Mouse (Mus musculus) layer of hippocampus, postnatal 14 days (tissue): ENCODE measurements around the gene Sema3b. TPM values are rescaled to one million over a fixed set of nuclear protein-coding genes. Genes with fewer than 3 reads are reported as not detected.
A peak's percentile ranks its signal among the peaks of the same experiment; 100 is the strongest.
"Not testable (repeated sequence)": the region's sequence is repeated elsewhere in the genome, so short reads cannot be mapped to it uniquely, and the experiment has no call there.

Experiments used
- DNase-seq, 2 experiments: peaks; one replicate each; pipeline ENCODE4 v3.0.0; 2021 to 2022; ENCODE audit warnings: low spot score in 2 of 2, mixed read lengths in 1 of 2
- total RNA-seq, 2 experiments: library from RNA; stranded (reverse); gene quantifications; 2 replicates each; pipeline ENCODE4 v1.2.3; 2021

The Sema3b gene
- total RNA-seq, 2 experiments from 2014 or later, result 2.0 to 4.9 TPM

DNA sequence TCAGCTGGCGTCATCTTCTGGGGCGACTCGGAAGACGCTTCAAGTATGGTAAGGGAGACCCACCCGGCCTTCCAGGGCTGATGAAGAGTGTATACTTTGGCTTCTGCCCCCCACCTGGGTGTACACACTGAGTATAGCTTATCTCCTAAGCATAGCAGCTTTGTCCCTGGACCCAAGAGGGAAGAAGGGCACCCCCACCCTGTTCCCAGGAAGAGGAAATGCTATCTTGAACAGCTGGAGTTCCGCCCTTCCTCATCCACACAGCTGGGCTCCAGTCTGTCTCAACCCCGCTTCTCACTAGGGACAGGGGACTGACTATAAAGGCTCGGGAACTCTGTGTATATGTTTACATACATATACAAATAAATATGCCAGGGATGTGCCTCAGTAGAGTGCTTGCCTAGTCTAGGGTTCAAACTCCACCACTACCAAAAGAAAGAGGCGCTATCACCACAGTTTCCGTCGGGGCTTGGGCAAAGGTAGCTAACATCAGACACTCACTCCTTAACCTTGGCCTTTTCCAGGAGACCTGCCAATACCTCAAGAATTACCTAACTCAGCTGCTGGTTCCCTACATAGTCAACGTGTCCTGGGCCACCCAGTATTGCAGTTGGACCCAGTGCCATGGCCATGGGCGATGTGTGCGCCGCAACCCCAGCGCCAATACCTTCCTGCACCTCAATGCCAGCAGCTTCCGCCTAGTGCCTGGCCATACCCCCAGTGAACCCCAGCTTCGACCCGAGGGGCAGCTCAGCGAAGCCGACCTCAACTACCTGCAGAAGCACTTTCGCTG, 37.3 kb downstream of the Sema3b start:
- no peak for DNase-seq

DNA sequence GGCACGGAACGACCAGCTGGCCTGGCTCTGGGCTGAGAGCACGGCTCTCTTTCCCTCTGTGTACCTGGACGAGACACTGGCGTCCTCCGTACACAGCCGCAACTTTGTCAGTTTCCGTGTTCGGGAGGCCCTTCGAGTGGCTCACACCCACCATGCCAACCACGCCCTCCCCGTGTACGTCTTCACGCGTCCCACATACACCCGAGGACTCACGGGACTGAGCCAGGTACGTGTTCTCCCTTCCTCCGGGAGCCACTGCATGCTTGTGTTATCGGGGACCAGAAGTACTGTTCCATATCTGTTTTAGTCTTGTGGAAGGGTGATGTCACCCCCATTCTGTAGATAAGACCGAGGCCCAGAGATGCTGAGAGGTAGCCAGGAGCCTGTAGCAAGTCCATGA, 38.2 kb downstream of the Sema3b start:
- DNase-seq, result no peak

GRCm38 (mm10) chr9:107570016-107570415, 39.0 kb downstream of the Sema3b start:
- DNase-seq, result no peak

GRCm38 (mm10) chr9:107569270-107569669, 39.8 kb downstream of the Sema3b start:
- DNase-seq, result no peak

GRCm38 (mm10) chr9:107568331-107569261, 40.4 kb downstream of the Sema3b start:
- DNase-seq, result peak; percentile 88 to 89

GRCm38 (mm10) chr9:107567702-107568319, 41.2 kb downstream of the Sema3b start, which contains the start of gene Hyal2:
Gene Hyal2 (plus strand): TSS chr9:107567945.
- no peak for DNase-seq

DNA sequence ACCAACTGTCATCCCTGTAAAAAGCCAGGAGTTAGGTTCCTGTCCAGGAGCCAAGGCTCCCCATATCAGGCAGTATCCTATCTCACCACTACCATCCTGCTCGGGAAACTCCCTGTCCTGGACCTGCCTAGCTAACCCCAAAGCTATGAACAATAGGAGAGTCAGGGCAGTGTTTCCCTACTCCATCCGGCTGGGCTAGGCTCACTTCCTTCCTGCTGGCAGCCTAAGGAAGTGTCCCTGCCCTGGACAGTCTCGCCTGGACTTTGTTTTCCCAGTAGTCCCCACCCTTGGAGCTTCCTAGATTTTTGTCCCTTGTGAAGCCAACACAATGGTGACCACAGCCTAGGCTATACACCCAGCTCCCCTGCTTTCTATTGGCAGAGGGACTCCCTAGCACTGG, 42.2 kb downstream of the Sema3b start:
- no peak for DNase-seq

GRCm38 (mm10) chr9:107566041-107566709, 42.9 kb downstream of the Sema3b start:
- peak; percentile 58 to 70 for DNase-seq

GRCm38 (mm10) chr9:107565556-107565955, 43.5 kb downstream of the Sema3b start:
- DNase-seq, result not testable (repeated sequence)

DNA sequence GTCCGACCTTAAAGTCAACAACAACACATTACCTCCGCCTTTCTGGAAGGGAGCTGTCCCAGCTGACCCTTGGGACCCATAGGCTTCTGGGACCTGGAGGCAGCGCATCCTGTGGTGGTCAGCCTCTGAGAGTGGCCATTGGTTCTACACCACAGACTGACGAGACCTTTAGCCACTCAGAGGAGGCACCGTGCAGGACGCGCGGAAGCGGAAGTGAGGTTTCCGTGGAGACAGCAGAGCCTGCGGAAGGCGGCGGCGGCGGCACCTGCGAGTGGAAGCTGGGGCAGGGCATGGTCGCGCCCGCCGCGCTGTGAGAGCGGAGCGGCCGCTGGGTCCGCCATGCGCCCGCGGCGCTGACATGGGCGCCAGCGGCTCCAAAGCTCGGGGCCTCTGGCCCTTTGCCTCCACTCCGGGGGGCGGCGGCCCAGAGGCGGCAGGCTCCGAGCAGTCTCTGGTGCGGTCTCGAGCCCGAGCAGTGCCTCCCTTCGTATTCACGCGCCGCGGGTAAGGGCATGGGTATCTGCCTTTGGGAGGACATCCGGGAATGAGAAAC, 45.9 kb downstream of the Sema3b start, which contains the start of gene Tusc2:
Gene Tusc2 (plus strand): TSS at position 227 of the 553 bp plus-strand sequence.
- DNase-seq, result peak; percentile 90 to 97

DNA sequence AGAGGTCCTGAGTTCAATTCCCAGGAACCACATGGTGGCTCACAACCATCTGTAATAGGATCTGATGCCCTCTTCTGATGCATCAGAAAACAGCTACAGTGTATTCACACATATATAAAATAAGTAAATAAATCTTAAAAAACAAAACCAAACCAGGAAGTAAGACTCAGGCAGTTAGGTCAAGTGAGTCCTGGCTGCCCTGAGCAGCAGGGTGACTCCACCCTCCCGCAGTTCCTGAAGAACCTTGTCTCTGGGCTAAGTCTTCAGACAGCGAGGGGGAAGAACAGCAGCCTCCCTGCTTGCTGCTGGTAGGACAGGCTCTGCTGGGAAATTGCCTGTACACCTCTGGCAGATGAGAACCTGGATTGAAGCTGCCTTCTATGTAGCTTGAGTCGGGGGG, 52.7 kb downstream of the Sema3b start:
- DNase-seq, result no peak

DNA sequence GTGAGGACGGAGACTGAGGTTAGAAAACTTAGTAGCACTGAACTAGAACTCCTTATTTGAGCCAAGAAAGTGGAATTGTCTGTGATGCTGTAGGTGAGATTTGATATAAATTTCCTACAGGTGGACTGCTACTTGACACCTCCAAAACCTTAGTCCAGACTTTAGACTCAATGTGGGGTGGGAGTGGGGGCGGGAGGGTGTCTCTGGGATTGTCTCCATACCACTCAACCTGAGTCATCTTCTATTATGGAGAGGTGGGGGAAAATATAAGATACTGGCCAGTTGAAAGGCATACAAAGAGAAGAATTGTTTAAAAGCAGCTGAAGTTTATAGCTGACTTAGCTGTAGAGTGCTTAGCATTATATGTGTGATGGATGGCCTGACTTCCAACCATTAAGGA, 53.3 kb downstream of the Sema3b start:
- DNase-seq, result no peak

DNA sequence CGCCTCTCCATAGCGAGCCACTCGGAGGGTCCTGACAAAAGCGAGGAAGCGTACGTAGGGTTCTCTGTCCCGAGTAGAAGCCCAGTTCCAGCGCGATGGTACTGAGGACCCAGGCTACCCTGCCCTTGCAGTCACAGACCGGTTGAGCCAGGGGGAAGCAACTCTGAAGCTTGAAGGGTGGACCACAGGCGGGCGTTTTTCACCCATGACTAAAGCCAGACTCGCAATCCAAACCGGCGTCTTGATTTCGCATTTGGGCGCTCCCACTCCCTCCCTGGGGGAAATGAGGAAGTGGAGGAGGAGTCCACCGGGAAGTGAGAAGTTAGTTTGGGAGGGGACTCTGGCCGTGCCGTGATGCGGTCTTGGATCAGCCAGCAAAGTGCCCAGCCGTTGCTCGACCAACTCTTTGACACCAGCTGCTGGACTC, 54.0 kb downstream of the Sema3b start:
- no peak for DNase-seq

- DNase-seq, result peak; percentile 87 to 96
Measured at GRCm38 (mm10) chr9:107554319-107554825, 54.7 kb downstream of the Sema3b start.

- DNase-seq, result no peak
Measured at GRCm38 (mm10) chr9:107553541-107554318, 55.3 kb downstream of the Sema3b start.

DNA sequence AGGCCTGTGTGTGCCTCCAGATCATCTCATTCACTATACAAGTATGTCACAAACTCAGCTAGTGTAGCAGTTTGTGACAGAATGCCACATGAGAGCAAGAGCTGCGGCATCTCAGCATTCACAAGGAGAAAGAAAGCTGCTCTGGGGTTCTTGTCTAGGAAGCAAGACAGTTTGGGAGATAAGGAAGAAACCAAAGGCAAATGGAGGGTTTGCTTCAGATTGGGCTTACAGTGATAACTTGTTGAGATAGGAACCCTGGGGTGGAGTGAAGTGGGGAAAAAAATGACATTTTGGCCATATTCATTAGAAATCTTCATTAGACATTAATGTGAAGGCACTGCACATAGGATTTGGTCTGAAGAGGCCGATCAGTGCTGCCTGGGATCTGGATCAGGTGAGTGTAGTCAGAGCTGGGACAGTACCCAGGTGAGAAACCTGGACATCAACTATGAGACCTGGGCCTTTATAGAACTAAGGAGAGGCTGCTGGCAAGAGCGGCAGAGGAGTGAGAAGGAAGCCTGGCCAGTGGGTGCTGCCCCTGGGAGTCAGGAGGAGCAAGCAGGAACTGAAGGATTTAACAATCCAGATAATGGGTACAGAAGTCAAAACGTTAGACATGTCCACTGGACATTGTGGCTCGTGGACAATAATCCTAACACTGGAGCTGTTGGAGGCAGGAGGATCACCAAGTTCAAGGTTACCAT, 56.2 kb downstream of the Sema3b start:
- no peak for DNase-seq

DNA sequence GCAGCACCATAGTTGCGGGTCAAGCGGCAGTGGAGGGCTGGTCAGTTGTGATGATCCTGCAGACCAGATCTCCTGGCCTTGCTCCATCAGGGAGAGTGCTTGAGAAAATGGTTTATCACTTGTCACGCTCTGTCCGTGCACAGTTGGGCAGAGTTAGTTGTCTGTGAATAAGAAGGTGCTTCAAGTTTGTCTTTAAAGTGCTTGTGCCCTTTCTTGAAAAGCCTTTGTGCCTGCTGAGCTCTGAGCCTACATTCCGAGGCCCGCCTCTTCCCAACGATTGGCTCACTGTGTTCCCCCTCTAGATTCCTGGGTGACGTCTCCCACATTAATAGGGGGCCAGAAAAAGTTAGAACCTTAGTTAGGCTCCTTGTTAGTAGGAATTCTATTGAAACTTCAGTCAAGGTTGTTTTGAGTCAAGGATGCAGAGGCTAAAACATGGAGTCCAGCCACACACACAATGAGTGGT, 57.1 kb downstream of the Sema3b start:
- no peak for DNase-seq

DNA sequence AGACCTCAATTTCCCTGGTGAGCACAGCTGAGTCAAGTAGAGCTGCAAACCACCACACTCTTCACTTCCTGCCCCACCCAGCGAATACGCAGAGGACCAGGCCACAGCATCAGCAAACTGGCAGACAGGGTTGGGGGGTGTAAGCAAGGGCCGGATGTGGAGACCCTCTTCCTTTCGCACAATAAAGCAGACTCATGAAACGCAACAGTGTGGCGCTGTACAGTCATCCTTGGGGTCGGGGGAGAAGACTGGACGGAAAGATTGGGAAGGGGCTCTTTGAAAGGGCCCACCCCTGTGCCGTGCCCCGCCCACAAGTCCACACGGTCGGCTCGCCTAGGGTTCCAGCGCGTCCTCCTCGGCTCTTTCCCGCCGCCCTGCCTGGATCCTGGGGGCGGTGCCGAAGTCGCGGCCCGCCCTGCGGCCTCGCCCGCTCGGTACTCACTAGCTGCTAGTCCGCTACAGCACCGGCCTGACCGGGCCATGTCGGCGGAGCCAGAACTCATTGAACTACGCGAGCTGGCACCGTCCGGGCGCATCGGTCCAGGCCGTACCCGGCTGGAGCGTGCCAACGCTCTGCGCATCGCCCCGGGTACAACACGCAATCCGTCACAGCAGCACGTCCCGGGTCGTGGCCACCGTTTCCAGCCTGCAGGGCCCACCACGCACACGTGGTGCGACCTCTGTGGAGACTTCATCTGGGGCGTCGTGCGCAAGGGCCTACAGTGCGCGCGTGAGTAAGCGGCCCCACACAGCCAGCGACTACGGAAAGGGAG, 57.7 kb downstream of the Sema3b start, which contains the start of gene Rassf1:
Gene Rassf1 (plus strand): TSS at position 439 of the 773 bp plus-strand sequence.
- no peak for DNase-seq
